Mouse (Mus musculus) adrenal gland, postnatal 4 days (tissue): ENCODE measurements around the gene Qsox1. TPM values are rescaled to one million over a fixed set of nuclear protein-coding genes. Genes with fewer than 3 reads are reported as not detected.

Experiments used
- DNase-seq, 2 experiments: peaks; one replicate each; pipeline ENCODE4 v3.0.0; 2021 to 2022; ENCODE audit warnings: low spot score in 2 of 2, mixed read lengths in 2 of 2
- long read RNA-seq, 2 experiments: library from polyadenylated mRNA; stranded (forward); transcript quantifications; one replicate each; pipeline ENCODE4 v2.0.0; 2021
- total RNA-seq, 2 experiments: library from RNA; stranded (reverse); gene quantifications; 2 replicates each; pipeline ENCODE4 v1.2.3; 2021

The Qsox1 gene
- 10 to 100 TPM; 69.3 to 82.2 TPM for total RNA-seq
- long read RNA-seq, experiment 1, transcript Qsox1-207 (13 exons, 2,433 nt): major isoform, 25 of 44 reads
- long read RNA-seq, experiment 1, partial matches to known transcripts: 12 of 44 reads
- long read RNA-seq, experiment 1, other reads (novel, unspliced or antisense): 2 of 44 reads
- long read RNA-seq, experiment 2, transcript Qsox1-208 (1 exons, 3,395 nt): minor isoform, 8 of 50 reads
- long read RNA-seq, experiment 2, transcript Qsox1-207 (13 exons, 2,433 nt): major isoform, 33 of 50 reads
- long read RNA-seq, experiment 2, partial matches to known transcripts: 5 of 50 reads
- long read RNA-seq, experiment 2, other reads (novel, unspliced or antisense): 2 of 50 reads

- DNase-seq: peak; percentile 61 to 74
Measured at GRCm38 (mm10) chr1:155812581-155813499, at the start of gene Qsox1. TSS of gene Qsox1 (minus strand) at chr1:155812889.

GRCm38 (mm10) chr1:155854926-155855702, 42.4 kb upstream of the Qsox1 start:
- no peak for DNase-seq

- DNase-seq: no peak
Measured at GRCm38 (mm10) chr1:155853009-155853408, 40.3 kb upstream of the Qsox1 start.

- DNase-seq: no peak
Measured at GRCm38 (mm10) chr1:155844235-155844634, 31.5 kb upstream of the Qsox1 start.

GRCm38 (mm10) chr1:155843538-155843937, 30.8 kb upstream of the Qsox1 start:
- no peak for DNase-seq

- DNase-seq: no peak
Measured at GRCm38 (mm10) chr1:155835667-155836066, 23.0 kb upstream of the Qsox1 start.

- no peak for DNase-seq
Measured at GRCm38 (mm10) chr1:155833610-155834009, 20.9 kb upstream of the Qsox1 start.

GRCm38 (mm10) chr1:155831958-155832357, 19.3 kb upstream of the Qsox1 start:
- DNase-seq: no peak

GRCm38 (mm10) chr1:155830861-155831260, 18.2 kb upstream of the Qsox1 start:
- no peak for DNase-seq

GRCm38 (mm10) chr1:155827703-155828295, 15.1 kb upstream of the Qsox1 start:
- DNase-seq: no peak

- DNase-seq: no peak
Measured at GRCm38 (mm10) chr1:155826803-155827395, 14.2 kb upstream of the Qsox1 start.

- DNase-seq: no peak
Measured at GRCm38 (mm10) chr1:155825940-155826716, 13.4 kb upstream of the Qsox1 start.

- no peak for DNase-seq
Measured at GRCm38 (mm10) chr1:155820646-155821045, 8.0 kb upstream of the Qsox1 start.

- no peak for DNase-seq
Measured at GRCm38 (mm10) chr1:155816167-155816566, 3.5 kb upstream of the Qsox1 start.

- DNase-seq: no peak
Measured at GRCm38 (mm10) chr1:155811995-155812580, 601 bp downstream of the Qsox1 start.

GRCm38 (mm10) chr1:155810616-155811015, 2.1 kb downstream of the Qsox1 start:
- DNase-seq: no peak

- DNase-seq: no peak
Measured at GRCm38 (mm10) chr1:155809706-155810442, 2.8 kb downstream of the Qsox1 start.

GRCm38 (mm10) chr1:155808261-155808660, 4.4 kb downstream of the Qsox1 start:
- DNase-seq: no peak

GRCm38 (mm10) chr1:155805607-155806006, 7.1 kb downstream of the Qsox1 start:
- no peak for DNase-seq
